Mouse (Mus musculus) liver, embryonic 13.5 days (tissue): ENCODE results near the gene Man2b1. TPM values are rescaled to one million over a fixed set of nuclear protein-coding genes. Genes with fewer than 3 reads are reported as not detected.
"Not testable (repeated sequence)": the region's sequence is repeated elsewhere in the genome, so short reads cannot be mapped to it uniquely, and the experiment has no call there.

Experiments
- ATAC-seq: fragments of 200-750 bp; cut with Nextera tagmentation; 2 replicates; pipeline ENCODE4 v1.8.0; 2017; ENCODE audit warnings: low read depth, mild to moderate bottlenecking, moderate number of reproducible peaks, moderate library complexity
- DNase-seq: peaks from one replicate; pipeline ENCODE4 v3.0.0; 2022
- H3K27ac ChIP-seq: fragments of 300-500 bp; sonication (generic); 2 replicates; pipeline ENCODE4 v1.5.1; 2015; ENCODE audit warnings: moderate library complexity, mild to moderate bottlenecking, inconsistent platforms
- H3K27me3 ChIP-seq: fragments of 300-500 bp; sonication (generic); 2 replicates; pipeline ENCODE4 v1.6.1; 2015; ENCODE audit warnings: mild to moderate bottlenecking, inconsistent platforms
- H3K36me3 ChIP-seq: fragments of 300-500 bp; sonication (generic); 2 replicates; pipeline ENCODE4 v1.6.1; 2015; ENCODE audit warnings: mild to moderate bottlenecking, inconsistent platforms
- H3K4me1 ChIP-seq: fragments of 300-500 bp; sonication (generic); replicated peaks from 2 replicates; pipeline ENCODE4 v1.6.1; 2015; ENCODE audit warnings: inconsistent platforms
- H3K4me2 ChIP-seq: fragments of 300-500 bp; sonication (generic); 2 replicates; pipeline ENCODE4 v1.6.1; 2015; ENCODE audit warnings: inconsistent platforms, mild to moderate bottlenecking, moderate library complexity
- H3K4me3 ChIP-seq: fragments of 300-500 bp; sonication (generic); replicated peaks from 2 replicates; pipeline ENCODE4 v1.5.1; 2015; ENCODE audit warnings: mild to moderate bottlenecking, inconsistent platforms
- H3K9ac ChIP-seq: fragments of 300-500 bp; sonication (generic); 2 replicates; pipeline ENCODE4 v1.6.1; 2015; ENCODE audit warnings: mild to moderate bottlenecking, inconsistent platforms
- H3K9me3 ChIP-seq: fragments of 300-500 bp; sonication (generic); replicated peaks from 2 replicates; pipeline ENCODE4 v1.6.1; 2016; ENCODE audit warnings: inconsistent platforms
- WGBS: fragments of 180-500 bp; shearing (Covaris S2); methylation state at CpG from one replicate; pipeline ENCODE4 v1.1.7; 2015; ENCODE audit not compliant: insufficient replicate concordance; 5-methylcytosine and 5-hydroxymethylcytosine counted together
- polyA plus RNA-seq: library from polyadenylated mRNA; unstranded; fragments of >200 nt; fragmentation: Nextera tagmentation; extraction: Ambion mirVana; gene quantifications from 2 replicates; pipeline ENCODE4 v1.2.1, GENCODE M21; 2015

Gene Man2b1
- polyA plus RNA-seq, 1 experiment from 2014 or later, result 20.0 TPM

GRCm38 (mm10) chr8:85074167-85074566, 8.9 kb upstream of the Man2b1 start:
- Histone ChIP-seq H3K4me2 (no peak overlapping the region), H3K4me1 (peaks cover 72% of the 10 kb centered on the region), H3K27me3 (no peaks in the 10 kb centered on the region), H3K9ac (0 out of 2 replicates have a peak overlapping the region, but pooled peaks have one; percentile 53), H3K4me3 (no peak overlapping the region), H3K9me3 (no peaks in the 10 kb centered on the region), H3K27ac (no peak overlapping the region), H3K36me3 (peaks cover 57% of the 10 kb centered on the region)
- WGBS, result 87% methylated on average over 10 of the region's 10 CpGs
- DNase-seq (no peak), ATAC-seq (no peak)

GRCm38 (mm10) chr8:85074617-85075016, 8.5 kb upstream of the Man2b1 start:
- WGBS, result 87% methylated on average over 10 of the region's 10 CpGs
- peaks cover 57% of the 10 kb centered on the region for H3K36me3 ChIP-seq
- peak overlapping the region; percentile 81 for H3K27ac ChIP-seq
- 0 out of 2 replicates have a peak overlapping the region, but pooled peaks have one; percentile 53 for H3K9ac ChIP-seq
- DNase-seq (no peak), ATAC-seq (no peak)
- H3K4me1 ChIP-seq, result peaks cover 76% of the 10 kb centered on the region
- H3K27me3 ChIP-seq, result no peaks in the 10 kb centered on the region
- H3K4me3 ChIP-seq, result no peak overlapping the region
- H3K9me3 ChIP-seq, result no peaks in the 10 kb centered on the region
- no peak overlapping the region for H3K4me2 ChIP-seq

GRCm38 (mm10) chr8:85076001-85076400, 7.1 kb upstream of the Man2b1 start:
- H3K9me3 ChIP-seq, result no peaks in the 10 kb centered on the region
- peak overlapping the region; percentile 81 for H3K27ac ChIP-seq
- H3K27me3 ChIP-seq, result no peaks in the 10 kb centered on the region
- peak; percentile 61 for ATAC-seq
- peak overlapping the region; percentile 53 for H3K9ac ChIP-seq
- peaks cover 57% of the 10 kb centered on the region for H3K36me3 ChIP-seq
- 42% methylated on average over 9 of the region's 9 CpGs for WGBS
- H3K4me3 ChIP-seq, result peak overlapping the region; percentile 18; the same call in 1 of the 2 replicates
- peak; percentile 67 for DNase-seq
- H3K4me2 ChIP-seq, result peak overlapping the region; percentile 54
- peaks cover 72% of the 10 kb centered on the region for H3K4me1 ChIP-seq

- DNase-seq (peak; percentile 73), ATAC-seq (peak; percentile 42; the same call in 1 of the 2 replicates)
- Histone ChIP-seq H3K9me3 (no peaks in the 10 kb centered on the region), H3K9ac (no peak overlapping the region; the same call in 1 of the 2 replicates), H3K36me3 (peaks cover 57% of the 10 kb centered on the region), H3K4me3 (no peak overlapping the region), H3K4me1 (peaks cover 77% of the 10 kb centered on the region), H3K27ac (peak overlapping the region; percentile 81; the same call in 1 of the 2 replicates), H3K27me3 (no peaks in the 10 kb centered on the region), H3K4me2 (no peak overlapping the region; the same call in 1 of the 2 replicates)
- WGBS, result 0% methylated on average over 2 of the region's 2 CpGs
Measured at GRCm38 (mm10) chr8:85076993-85077392, 6.1 kb upstream of the Man2b1 start.

- Histone ChIP-seq H3K9me3 (no peaks in the 10 kb centered on the region), H3K27ac (peak overlapping the region; percentile 82), H3K36me3 (peaks cover 35% of the 10 kb centered on the region), H3K4me2 (peak overlapping the region; percentile 95), H3K4me1 (peaks cover 78% of the 10 kb centered on the region), H3K4me3 (peak overlapping the region; percentile 92), H3K27me3 (no peaks in the 10 kb centered on the region), H3K9ac (peak overlapping the region; percentile 95)
- no peak for ATAC-seq
- under 1% methylated on average over 25 of the region's 25 CpGs for WGBS
- DNase-seq, result no peak
Measured at GRCm38 (mm10) chr8:85080214-85080531, 2.9 kb upstream of the Man2b1 start.

GRCm38 (mm10) chr8:85080532-85081215, 2.4 kb upstream of the Man2b1 start, which contains the start of gene Wdr83os:
Wdr83os (plus strand) TSS chr8:85080740.
- H3K9me3 ChIP-seq, result no peaks in the 10 kb centered on the region
- peaks cover 35% of the 10 kb centered on the region for H3K36me3 ChIP-seq
- ATAC-seq (no peak), DNase-seq (peak; percentile 54)
- WGBS, result under 1% methylated on average over 30 of the region's 30 CpGs
- H3K4me1 ChIP-seq, result peaks cover 77% of the 10 kb centered on the region
- peak within 1 kb of the TSS; percentile 95 for H3K9ac ChIP-seq
- peak within 1 kb of the TSS; percentile 82 for H3K27ac ChIP-seq
- no peaks in the 10 kb centered on the region for H3K27me3 ChIP-seq
- H3K4me2 ChIP-seq, result peak within 1 kb of the TSS; percentile 95
- peak within 1 kb of the TSS; percentile 92 for H3K4me3 ChIP-seq

GRCm38 (mm10) chr8:85081216-85081555, 1.9 kb upstream of the Man2b1 start, which contains the start of gene Wdr83:
Wdr83 (minus strand) TSS chr8:85081306.
- 0% methylated on average over 9 of the region's 9 CpGs for WGBS
- peak within 1 kb of the TSS; percentile 82 for H3K27ac ChIP-seq
- H3K27me3 ChIP-seq, result no peaks in the 10 kb centered on the region
- no peaks in the 10 kb centered on the region for H3K9me3 ChIP-seq
- peak within 1 kb of the TSS; percentile 92 for H3K4me3 ChIP-seq
- peak within 1 kb of the TSS; percentile 95 for H3K9ac ChIP-seq
- peaks cover 35% of the 10 kb centered on the region for H3K36me3 ChIP-seq
- H3K4me1 ChIP-seq, result peaks cover 73% of the 10 kb centered on the region
- peak within 1 kb of the TSS; percentile 95 for H3K4me2 ChIP-seq
- ATAC-seq (peak; percentile 76), DNase-seq (peak; percentile 75)

GRCm38 (mm10) chr8:85082169-85082568, 901 bp upstream of the Man2b1 start:
- ATAC-seq, H3K27me3 ChIP-seq, DNase-seq, H3K9me3 ChIP-seq: not testable (repeated sequence)
- 26% methylated on average over 4 of the region's 4 CpGs for WGBS
- Histone ChIP-seq H3K4me1 (peaks cover 64% of the 10 kb centered on the region), H3K9ac (peak overlapping the region; percentile 95; the same call in 1 of the 2 replicates), H3K4me2 (peak overlapping the region; percentile 95), H3K36me3 (peaks cover 36% of the 10 kb centered on the region), H3K4me3 (peak overlapping the region; percentile 92; the same call in 1 of the 2 replicates), H3K27ac (peak overlapping the region; percentile 82)

- ATAC-seq (no peak), DNase-seq (no peak)
- 0 out of 2 replicates have a peak overlapping the region, but pooled peaks have one; percentile 80 for H3K9ac ChIP-seq
- peaks cover 52% of the 10 kb centered on the region for H3K4me1 ChIP-seq
- H3K36me3 ChIP-seq, result peaks cover 40% of the 10 kb centered on the region
- H3K27me3 ChIP-seq, result no peaks in the 10 kb centered on the region
- WGBS, result 40% methylated on average over 8 of the region's 8 CpGs
- H3K4me2 ChIP-seq, result peak overlapping the region; percentile 95; the same call in 1 of the 2 replicates
- no peaks in the 10 kb centered on the region for H3K9me3 ChIP-seq
- no peak overlapping the region for H3K27ac ChIP-seq
- H3K4me3 ChIP-seq, result peak overlapping the region; percentile 92
Measured at GRCm38 (mm10) chr8:85084633-85085032, 1.6 kb downstream of the Man2b1 start.

- no peak for DNase-seq
Measured at GRCm38 (mm10) chr8:85086238-85086637, 3.2 kb downstream of the Man2b1 start.

GRCm38 (mm10) chr8:85088771-85089170, 5.7 kb downstream of the Man2b1 start:
- no peaks in the 10 kb centered on the region for H3K27me3 ChIP-seq
- H3K36me3 ChIP-seq, result peaks cover 66% of the 10 kb centered on the region
- DNase-seq (no peak), ATAC-seq (no peak)
- no peak overlapping the region for H3K4me3 ChIP-seq
- H3K9me3 ChIP-seq, result no peaks in the 10 kb centered on the region
- WGBS, result 69% methylated on average over 2 of the region's 2 CpGs
- H3K27ac ChIP-seq, result no peak overlapping the region
- H3K4me2 ChIP-seq, result no peak overlapping the region
- peaks cover 23% of the 10 kb centered on the region for H3K4me1 ChIP-seq
- H3K9ac ChIP-seq, result no peak overlapping the region

More at GRCm38 (mm10) chr8:85086238-85086637, 3.2 kb downstream of the Man2b1 start:
- Histone ChIP-seq H3K4me3 (no peak overlapping the region), H3K4me2 (no peak overlapping the region), H3K27ac (no peak overlapping the region), H3K36me3 (peaks cover 46% of the 10 kb centered on the region), H3K9me3 (no peaks in the 10 kb centered on the region), H3K9ac (no peak overlapping the region), H3K27me3 (no peaks in the 10 kb centered on the region), H3K4me1 (peaks cover 45% of the 10 kb centered on the region)
- WGBS, result 63% methylated on average over 3 of the region's 3 CpGs
- no peak for ATAC-seq
